Mouse (Mus musculus) skeletal muscle tissue, adult 2 months (tissue): Measurements from ENCODE around the gene Dcxr.
"Not testable (repeated sequence)": the region's sequence is repeated elsewhere in the genome, so short reads cannot be mapped to it uniquely, and the experiment has no call there.

Source experiments
- DNase-seq: peaks from one replicate; pipeline ENCODE4 v3.0.0-alpha.2; 2012; ENCODE audit warnings: low read depth, low spot score

Dcxr gene

GRCm38 (mm10) chr11:120727169-120727527, at the start of gene Dcxr:
Gene Dcxr (minus strand): TSS chr11:120727281.
- DNase-seq: peak; percentile 95

GRCm38 (mm10) chr11:120775774-120776469, 48.8 kb upstream of the Dcxr start:
- DNase-seq: peak; percentile 90

GRCm38 (mm10) chr11:120773463-120774190, 46.5 kb upstream of the Dcxr start:
- no peak for DNase-seq

GRCm38 (mm10) chr11:120772749-120773148, 45.7 kb upstream of the Dcxr start:
- DNase-seq: no peak

- no peak for DNase-seq
These were observed 41.1 kb upstream of the Dcxr start for GRCm38 (mm10) chr11:120768206-120768605.

- not testable (repeated sequence) for DNase-seq
These were observed 39.9 kb upstream of the Dcxr start for GRCm38 (mm10) chr11:120767023-120767422.

GRCm38 (mm10) chr11:120763121-120763999, 36.3 kb upstream of the Dcxr start:
- not testable (repeated sequence) for DNase-seq

- not testable (repeated sequence) for DNase-seq
These were observed 35.6 kb upstream of the Dcxr start, which contains the start of gene Hmga1b for GRCm38 (mm10) chr11:120762672-120763041. Gene Hmga1b (plus strand): TSS chr11:120762794.

GRCm38 (mm10) chr11:120761811-120762671, 35.0 kb upstream of the Dcxr start:
- no peak for DNase-seq

GRCm38 (mm10) chr11:120760236-120760635, 33.2 kb upstream of the Dcxr start:
- no peak for DNase-seq

GRCm38 (mm10) chr11:120751606-120752005, 24.5 kb upstream of the Dcxr start:
- DNase-seq: no peak

GRCm38 (mm10) chr11:120749430-120749829, 22.3 kb upstream of the Dcxr start:
- no peak for DNase-seq

- DNase-seq: no peak
These were observed 20.9 kb upstream of the Dcxr start for GRCm38 (mm10) chr11:120747974-120748373.

GRCm38 (mm10) chr11:120744121-120744701, 17.1 kb upstream of the Dcxr start:
- no peak for DNase-seq

- no peak for DNase-seq
These were observed 13.9 kb upstream of the Dcxr start for GRCm38 (mm10) chr11:120740981-120741380.

GRCm38 (mm10) chr11:120736424-120736823, 9.3 kb upstream of the Dcxr start:
- DNase-seq: no peak

GRCm38 (mm10) chr11:120733521-120733920, 6.4 kb upstream of the Dcxr start:
- DNase-seq: no peak

GRCm38 (mm10) chr11:120731858-120732680, 5.0 kb upstream of the Dcxr start, which contains the start of gene Cbr2:
Gene Cbr2 (minus strand): TSS chr11:120732114.
- peak; percentile 63 for DNase-seq

- DNase-seq: no peak
These were observed 4.3 kb upstream of the Dcxr start for GRCm38 (mm10) chr11:120731395-120731794.
